Mouse (Mus musculus) lung, embryonic 16.5 days (tissue): ENCODE measurements around the gene Tspan31. TPM values are rescaled to one million over a fixed set of nuclear protein-coding genes. Genes with fewer than 3 reads are reported as not detected.

Experiments used
- ATAC-seq: fragments of 200-750 bp; cut with Nextera tagmentation; 2 replicates; pipeline ENCODE4 v1.8.0; 2017; ENCODE audit warnings: low read depth, mild to moderate bottlenecking, moderate library complexity
- H3K27ac ChIP-seq: fragments of 300-500 bp; sonication (generic); 2 replicates; pipeline ENCODE4 v1.5.1; 2014; ENCODE audit warnings: mild to moderate bottlenecking, control low read depth, low read length
- H3K27me3 ChIP-seq: fragments of 300-500 bp; sonication (generic); 2 replicates; pipeline ENCODE4 v1.6.1; 2014; ENCODE audit warnings: low read depth, low read length, mixed read lengths; ENCODE audit not compliant: control insufficient read depth, insufficient read depth
- H3K36me3 ChIP-seq: fragments of 300-500 bp; sonication (generic); 2 replicates; pipeline ENCODE4 v1.6.1; 2014; ENCODE audit warnings: low read length; ENCODE audit not compliant: control insufficient read depth, insufficient read depth
- H3K4me1 ChIP-seq: fragments of 300-500 bp; sonication (generic); replicated peaks from 2 replicates; pipeline ENCODE4 v1.6.1; 2014; ENCODE audit warnings: low read length, mixed read lengths; ENCODE audit not compliant: control insufficient read depth, insufficient read depth
- H3K4me2 ChIP-seq: fragments of 300-500 bp; sonication (generic); 2 replicates; pipeline ENCODE4 v1.6.1; 2014; ENCODE audit warnings: low read depth, low read length, control low read depth
- H3K4me3 ChIP-seq: fragments of 300-500 bp; sonication (generic); 2 replicates; pipeline ENCODE4 v1.5.1; 2014; ENCODE audit warnings: mild to moderate bottlenecking, low read length, control low read depth
- H3K9ac ChIP-seq: fragments of 300-500 bp; sonication (generic); 2 replicates; pipeline ENCODE4 v1.6.1; 2014; ENCODE audit warnings: low read length, control low read depth
- H3K9me3 ChIP-seq: fragments of 300-500 bp; sonication (generic); 2 replicates; pipeline ENCODE4 v1.6.1; 2016; ENCODE audit warnings: low read length; ENCODE audit not compliant: control insufficient read depth
- WGBS: fragments of 180-500 bp; shearing (Covaris S2); extraction: QIAGEN DNeasy Blood & Tissue Kit; methylation state at CpG from one replicate; pipeline ENCODE4 v1.1.7; 2014; 5-methylcytosine and 5-hydroxymethylcytosine counted together
- polyA plus RNA-seq: library from polyadenylated mRNA; unstranded; fragments of >200 nt; fragmentation: Nextera tagmentation; extraction: Ambion mirVana; gene quantifications from 2 replicates; pipeline ENCODE4 v1.2.1, GENCODE M21; 2015

Tspan31 gene
- polyA plus RNA-seq, 1 experiment from 2014 or later: 165 TPM

DNA sequence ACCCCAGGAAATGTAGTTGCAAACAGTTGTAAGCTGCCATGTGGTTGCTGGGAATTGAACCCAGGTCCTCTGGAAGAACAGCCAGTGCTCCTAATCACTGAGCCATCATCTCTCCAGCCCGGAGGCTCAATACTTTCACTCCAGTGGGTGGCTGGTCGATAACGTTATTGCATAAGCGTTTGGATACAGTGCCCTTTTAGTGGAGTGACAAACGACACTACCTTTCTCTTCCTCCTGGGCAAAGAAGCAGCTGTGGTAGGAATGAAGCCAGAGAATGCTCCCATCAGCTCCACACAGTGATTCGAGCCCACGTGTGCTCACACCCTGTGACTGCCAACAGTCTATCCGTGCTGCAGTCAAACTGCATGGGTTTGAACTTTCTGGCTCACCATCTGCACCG, 1.1 kb upstream of the Tspan31 start:
- H3K9me3 ChIP-seq: no peaks in the 10 kb centered on the region
- peaks cover 3% of the 10 kb centered on the region; the same call in 1 of the 2 replicates for H3K27me3 ChIP-seq
- H3K4me3 ChIP-seq: peak overlapping the region; percentile 82
- peaks cover 19% of the 10 kb centered on the region for H3K4me1 ChIP-seq
- H3K4me2 ChIP-seq: peak overlapping the region; percentile 78
- H3K27ac ChIP-seq: no peak overlapping the region
- WGBS: 68% methylated on average over 9 of the region's 9 CpGs
- ATAC-seq: no peak
- H3K9ac ChIP-seq: peak overlapping the region; percentile 78
- H3K36me3 ChIP-seq: peaks cover 24% of the 10 kb centered on the region

GRCm38 (mm10) chr10:127069281-127070189, 529 bp downstream of the Tspan31 start:
- Histone ChIP-seq H3K9ac (peak overlapping the region; percentile 85), H3K4me2 (peak overlapping the region; percentile 78), H3K4me1 (peaks cover 25% of the 10 kb centered on the region), H3K27ac (peak overlapping the region; percentile 95), H3K36me3 (peaks cover 39% of the 10 kb centered on the region), H3K27me3 (no peaks in the 10 kb centered on the region), H3K4me3 (peak overlapping the region; percentile 82), H3K9me3 (no peaks in the 10 kb centered on the region)
- ATAC-seq: peak; percentile 46
- WGBS: 6% methylated on average over 30 of the region's 30 CpGs

GRCm38 (mm10) chr10:127068360-127069038, 1.6 kb downstream of the Tspan31 start:
- ATAC-seq: no peak
- Histone ChIP-seq H3K9ac (peak overlapping the region; percentile 85), H3K9me3 (no peaks in the 10 kb centered on the region), H3K27me3 (no peaks in the 10 kb centered on the region), H3K4me3 (peak overlapping the region; percentile 82), H3K4me2 (peak overlapping the region; percentile 78), H3K4me1 (peaks cover 25% of the 10 kb centered on the region), H3K27ac (no peak overlapping the region; the same call in none of the 2 replicates), H3K36me3 (peaks cover 39% of the 10 kb centered on the region)
- 62% methylated on average over 9 of the region's 9 CpGs for WGBS

GRCm38 (mm10) chr10:127066519-127067018, 3.5 kb downstream of the Tspan31 start:
- H3K27ac ChIP-seq: no peak overlapping the region
- no peak overlapping the region for H3K9ac ChIP-seq
- H3K36me3 ChIP-seq: peaks cover 39% of the 10 kb centered on the region
- H3K9me3 ChIP-seq: no peaks in the 10 kb centered on the region
- ATAC-seq: no peak
- 86% methylated on average over 14 of the region's 14 CpGs for WGBS
- peaks cover 25% of the 10 kb centered on the region for H3K4me1 ChIP-seq
- no peaks in the 10 kb centered on the region; the same call in 1 of the 2 replicates for H3K27me3 ChIP-seq
- no peak overlapping the region for H3K4me2 ChIP-seq
- no peak overlapping the region for H3K4me3 ChIP-seq

- peaks cover 39% of the 10 kb centered on the region for H3K36me3 ChIP-seq
Observed at GRCm38 (mm10) chr10:127065981-127066380, 4.1 kb downstream of the Tspan31 start.

GRCm38 (mm10) chr10:127063913-127064870, 5.9 kb downstream of the Tspan31 start:
- Histone ChIP-seq H3K9me3 (no peaks in the 10 kb centered on the region), H3K9ac (peak overlapping the region; percentile 75), H3K4me2 (peak overlapping the region; percentile 75), H3K27ac (peak overlapping the region; percentile 37), H3K4me3 (peak overlapping the region; percentile 67), H3K27me3 (peaks cover 9% of the 10 kb centered on the region), H3K36me3 (peaks cover 39% of the 10 kb centered on the region), H3K4me1 (peaks cover 24% of the 10 kb centered on the region)
- 7% methylated on average over 37 of the region's 37 CpGs for WGBS
- no peak for ATAC-seq

More at GRCm38 (mm10) chr10:127065981-127066380, 4.1 kb downstream of the Tspan31 start:
- Histone ChIP-seq H3K27ac (no peak overlapping the region), H3K4me3 (no peak overlapping the region), H3K9me3 (no peaks in the 10 kb centered on the region), H3K4me2 (no peak overlapping the region), H3K27me3 (no peaks in the 10 kb centered on the region; the same call in 1 of the 2 replicates), H3K9ac (no peak overlapping the region), H3K4me1 (peaks cover 21% of the 10 kb centered on the region)
- no peak for ATAC-seq
- WGBS: 71% methylated on average over 9 of the region's 9 CpGs

- Histone ChIP-seq H3K4me1 (peaks cover 21% of the 10 kb centered on the region), H3K36me3 (peaks cover 37% of the 10 kb centered on the region), H3K27ac (peak within 1 kb of the TSS; percentile 59), H3K27me3 (peaks cover 12% of the 10 kb centered on the region), H3K9me3 (no peaks in the 10 kb centered on the region), H3K4me2 (peak within 1 kb of the TSS; percentile 75), H3K9ac (peak within 1 kb of the TSS; percentile 75), H3K4me3 (peak within 1 kb of the TSS; percentile 67)
- WGBS: under 1% methylated on average over 46 of the region's 46 CpGs
- peak; percentile 93 for ATAC-seq
Observed at GRCm38 (mm10) chr10:127063239-127063872, 6.7 kb downstream of the Tspan31 start, which contains the start of gene Cdk4. Gene Cdk4, plus strand, starts transcription at chr10:127063534.

DNA sequence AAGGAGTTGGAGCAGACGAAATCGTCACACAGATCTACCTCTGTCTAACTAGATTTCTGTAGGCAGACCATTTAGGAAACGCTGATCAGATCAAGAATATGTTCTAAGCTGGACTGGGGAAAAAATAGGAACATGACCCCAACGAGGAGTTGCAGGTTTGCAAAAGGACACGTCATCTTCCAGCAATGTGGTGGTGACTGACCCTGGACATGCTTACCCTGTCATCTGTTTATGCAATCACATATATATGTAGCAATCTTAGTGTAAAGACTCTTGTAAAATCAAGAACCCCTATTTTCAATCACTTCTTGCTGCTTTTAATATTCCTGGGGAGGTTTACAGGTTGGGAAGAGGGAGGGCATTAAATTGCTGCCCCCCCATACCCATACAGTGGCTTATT, 7.6 kb downstream of the Tspan31 start:
- H3K9ac ChIP-seq: no peak overlapping the region
- ATAC-seq: no peak
- H3K4me3 ChIP-seq: no peak overlapping the region
- WGBS: 60% methylated on average over 5 of the region's 5 CpGs
- peaks cover 28% of the 10 kb centered on the region for H3K36me3 ChIP-seq
- no peak overlapping the region for H3K27ac ChIP-seq
- peaks cover 12% of the 10 kb centered on the region for H3K27me3 ChIP-seq
- H3K4me1 ChIP-seq: peaks cover 19% of the 10 kb centered on the region
- no peak overlapping the region for H3K4me2 ChIP-seq
- H3K9me3 ChIP-seq: no peaks in the 10 kb centered on the region
